Mouse (Mus musculus) kidney, adult 9 months (tissue): ENCODE results near the gene Ifi44.

Experiments
- DNase-seq: peaks from one replicate; pipeline ENCODE4 v3.0.0; 2022

Gene Ifi44

GRCm38 (mm10) chr3:151749737-151750136, at the start of gene Ifi44:
TSS of gene Ifi44 (minus strand) at chr3:151749960.
- peak; percentile 35 for DNase-seq

GRCm38 (mm10) chr3:151788622-151789021, 38.9 kb upstream of the Ifi44 start:
- no peak for DNase-seq

GRCm38 (mm10) chr3:151775089-151775488, 25.3 kb upstream of the Ifi44 start:
- DNase-seq, result peak; percentile 42

GRCm38 (mm10) chr3:151771074-151771473, 21.3 kb upstream of the Ifi44 start:
- peak; percentile 72 for DNase-seq

GRCm38 (mm10) chr3:151748514-151748913, 1.2 kb downstream of the Ifi44 start:
- DNase-seq, result no peak

GRCm38 (mm10) chr3:151746058-151746457, 3.7 kb downstream of the Ifi44 start:
- DNase-seq, result no peak

GRCm38 (mm10) chr3:151742223-151742622, 7.5 kb downstream of the Ifi44 start:
- no peak for DNase-seq

GRCm38 (mm10) chr3:151716246-151716645, 33.5 kb downstream of the Ifi44 start:
- DNase-seq, result peak; percentile 63

GRCm38 (mm10) chr3:151707335-151707734, 42.4 kb downstream of the Ifi44 start:
- no peak for DNase-seq
